Mouse (Mus musculus): ENCODE results near the gene Insl3.

GRCm38 (mm10) chr8:71670621-71671548 lies 18.1 kb upstream of the Insl3 start:
- TF ChIP-seq CTCF (IDR thresholded peaks at IDR 0.05; ENCODE audit: low read depth) (no peak), EP300 (optimal IDR thresholded peaks at IDR 0.05) (no peak)

Data from stomach, postnatal 0 days (tissue).